Mouse (Mus musculus) sigmoid colon, adult 10 weeks (tissue): ENCODE measurements around the gene Kcnk5. TPM values are rescaled to one million over a fixed set of nuclear protein-coding genes. Genes with fewer than 3 reads are reported as not detected.

Experiments used
- polyA plus RNA-seq: library from polyadenylated mRNA; stranded (reverse); fragments of 350-450 nt; fragmentation: Illumina TruSeq; extraction: RNeasy Lipid Tissue Mini Kit (QIAGEN cat#74804); gene quantifications from one replicate; pipeline ENCODE4 v1.2.3, GENCODE M21; 2014; ENCODE audit warnings: low read depth, low replicate concordance

The Kcnk5 gene
- 14.5 TPM for polyA plus RNA-seq

GRCm38 (mm10) chr14:20181466-20181921 is at the start of gene Kcnk5:
TSS of gene Kcnk5 (minus strand) at chr14:20181809.

DNA sequence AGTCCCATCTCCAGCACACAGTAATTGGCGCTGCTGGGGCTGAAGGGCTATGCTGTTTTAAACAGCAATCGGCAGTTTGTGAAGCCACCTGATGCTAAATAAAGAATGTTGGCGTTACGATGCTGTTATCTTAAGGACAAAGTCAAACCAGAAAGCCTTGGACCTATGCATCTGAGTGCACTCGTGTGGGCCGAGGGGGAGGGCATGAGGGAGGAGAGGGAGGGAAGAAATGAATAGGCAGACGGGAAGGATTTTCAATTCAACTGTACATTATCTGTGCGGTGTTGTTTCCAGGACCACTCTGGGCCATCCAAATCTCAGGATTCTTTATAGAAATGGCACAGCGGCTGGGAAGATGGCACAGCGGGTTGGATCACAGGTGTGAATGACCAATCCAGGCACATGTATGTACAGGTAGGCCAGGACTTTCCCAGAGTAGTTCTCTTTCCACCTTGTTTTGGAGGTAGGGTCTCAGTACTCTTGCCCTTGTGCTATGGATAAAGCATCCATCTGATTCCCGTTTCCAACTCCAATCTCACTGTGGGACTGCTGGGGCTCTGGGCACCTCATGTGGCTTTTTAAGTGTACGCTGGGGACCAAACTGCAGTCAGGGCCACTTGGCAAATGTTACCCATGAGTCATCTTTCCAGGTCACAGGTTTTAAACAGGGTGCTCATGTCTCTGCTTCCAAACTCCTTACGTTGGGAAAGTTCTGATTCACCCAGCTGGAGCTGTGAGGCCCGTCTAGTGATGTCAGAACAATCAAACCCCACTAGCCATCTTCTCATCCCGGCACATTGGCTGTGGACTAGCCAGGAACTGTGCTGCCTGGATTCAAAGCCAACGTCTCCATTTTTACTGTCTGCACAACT is 42.9 kb downstream of the Kcnk5 start, which contains the start of gene Saysd1:
Saysd1 (minus strand) TSS at position 51 of the 872 bp plus-strand sequence.

Other genes with a start within 250 kb of the Kcnk5 start
- gene Gng2, start 204.2 kb downstream of the Kcnk5 start, polyA plus RNA-seq = 35.7 TPM
- 2.3 TPM for gene Saysd1, start 43.3 kb downstream of the Kcnk5 start, polyA plus RNA-seq
- gene Kcnk16, start 87.4 kb upstream of the Kcnk5 start, polyA plus RNA-seq = not detected
- gene Nudt13, start 112.9 kb upstream of the Kcnk5 start, polyA plus RNA-seq = 11.7 TPM
- 20.6 TPM for gene Ecd, start 166.3 kb upstream of the Kcnk5 start, polyA plus RNA-seq
- 37.5 TPM for gene Fam149b, start 166.4 kb upstream of the Kcnk5 start, polyA plus RNA-seq
- 59.5 TPM for gene Dnajc9, start 207.1 kb upstream of the Kcnk5 start, polyA plus RNA-seq
- 6.3 TPM for gene Mrps16, start 211.8 kb upstream of the Kcnk5 start, polyA plus RNA-seq